In genomic region chr9:83822925-83823324, GRCm38 (mm10) we compare ENCODE assay signal across 27 mouse cellular contexts.
"Had no signal": no experiment of that assay in that cellular context is flagged by ENCODE, and none has a peak within 500 bp of the region (broad histone marks: within the 10 kb centered on the region; RNA-seq: fewer than 3 reads in every experiment).

No protein-coding gene starts in this region.

- H3K9me3 ChIP-seq: heart, embryonic 12.5 days; hindbrain, embryonic 10.5 days; hindbrain, embryonic 12.5 days; intestine, embryonic 15.5 days; limb, embryonic 10.5 days; limb, embryonic 12.5 days; liver, embryonic 13.5 days; liver, embryonic 15.5 days had no signal

- H3K36me3 ChIP-seq: heart, embryonic 12.5 days; hindbrain, embryonic 10.5 days; hindbrain, embryonic 12.5 days; intestine, embryonic 15.5 days; limb, embryonic 10.5 days; limb, embryonic 12.5 days; liver, embryonic 13.5 days; liver, embryonic 15.5 days had no signal

- H3K9ac ChIP-seq: heart, embryonic 12.5 days; hindbrain, embryonic 12.5 days; hindbrain, embryonic 14.5 days; intestine, embryonic 15.5 days; limb, embryonic 12.5 days; liver, embryonic 13.5 days; liver, embryonic 15.5 days; liver, postnatal 0 days had no signal

- H3K27ac ChIP-seq: heart, adult 2 months; hindbrain, embryonic 10.5 days; hindbrain, embryonic 12.5 days; hindbrain, embryonic 14.5 days; intestine, embryonic 15.5 days; left cerebral cortex, adult 2 months; limb, embryonic 10.5 days; limb, embryonic 12.5 days; liver, embryonic 13.5 days; liver, embryonic 15.5 days had no signal

- H3K4me3 ChIP-seq: heart, adult 2 months; heart, embryonic 12.5 days; hindbrain, embryonic 10.5 days; hindbrain, embryonic 12.5 days; intestine, embryonic 15.5 days; left cerebral cortex, adult 2 months; limb, embryonic 10.5 days; limb, embryonic 12.5 days; liver, embryonic 13.5 days; liver, embryonic 15.5 days had no signal

- DNase-seq: gastrocnemius, postnatal 14 days; gastrocnemius, postnatal 36 days; heart, adult 11 months; heart, adult 2 months; heart, postnatal 10 days; heart, postnatal 4 days; kidney, adult 18-20 months; kidney, adult 8-10 months; kidney, postnatal 10 days; kidney, postnatal 36 days; layer of hippocampus, adult 9-11 months; liver; liver, embryonic 13.5 days; liver, postnatal 0 days had no signal

- H3K4me2 ChIP-seq: heart, embryonic 12.5 days; hindbrain, embryonic 12.5 days; hindbrain, embryonic 14.5 days; intestine, embryonic 15.5 days; limb, embryonic 12.5 days; liver, embryonic 11.5 days; liver, embryonic 13.5 days; liver, embryonic 15.5 days had no signal

- ATAC-seq: hindbrain, embryonic 16.5 days; inflammation-experienced regulatory T-cells, adult 6 months; intestine, embryonic 15.5 days; intestine, postnatal 0 days; liver, postnatal 0 days had no signal

- H3K27me3 ChIP-seq: heart, embryonic 12.5 days; hindbrain, embryonic 12.5 days; intestine, embryonic 15.5 days; limb, embryonic 12.5 days; liver, embryonic 13.5 days; liver, embryonic 15.5 days had no signal

- H3K4me1 ChIP-seq: heart, embryonic 12.5 days; hindbrain, embryonic 10.5 days; hindbrain, embryonic 12.5 days; intestine, embryonic 15.5 days; limb, embryonic 10.5 days; limb, embryonic 12.5 days; liver, embryonic 13.5 days; liver, embryonic 15.5 days had no signal
